25 mouse cellular contexts compared by ENCODE assay signal in the genomic region with DNA sequence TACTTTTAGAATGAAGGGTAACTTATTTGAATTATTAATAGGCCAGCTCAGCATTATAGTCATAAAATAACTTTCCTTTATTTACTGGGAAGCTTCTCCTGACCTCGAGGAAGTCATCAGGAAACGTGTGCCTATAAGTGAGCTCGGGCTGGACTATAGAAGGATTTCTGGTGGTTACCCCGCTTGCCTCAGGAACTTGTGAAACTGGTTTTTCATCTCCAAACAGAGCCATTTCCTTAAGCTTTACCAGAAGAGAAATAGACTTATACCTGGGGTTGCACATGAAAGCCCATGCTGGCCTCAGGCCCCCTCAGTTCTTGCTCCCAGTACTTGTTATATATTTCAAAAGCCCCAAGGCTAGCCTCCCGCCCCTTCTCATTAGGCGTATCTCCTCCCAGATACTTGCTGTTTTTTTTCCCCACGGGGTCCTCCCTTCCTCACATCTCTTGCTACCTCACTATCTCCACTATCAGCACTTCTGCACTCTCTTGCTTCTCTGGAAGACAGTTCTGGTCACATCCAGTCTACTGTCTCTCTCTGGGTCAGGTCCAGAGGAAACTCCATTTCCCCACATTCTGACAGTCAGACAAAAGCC. TPM values are rescaled to one million over a fixed set of nuclear protein-coding genes. Genes with fewer than 3 reads are reported as not detected.
DNase-seq lines count a peak whose midpoint lies in the region; ATAC-seq and TF ChIP-seq lines count a peak whose summit lies in the region.
"Had no signal": no experiment of that assay in that cellular context is flagged by ENCODE, and none has a peak within 500 bp of the region (broad histone marks: within the 10 kb centered on the region; RNA-seq: fewer than 3 reads in every experiment).

No protein-coding gene starts in this region.

- H3K9me3 ChIP-seq in embryonic facial prominence, embryonic 14.5 days (ENCODE audit: control insufficient read depth, low read length): no peaks in the 10 kb centered on the region
- no peaks in the 10 kb centered on the region for H3K9me3 ChIP-seq in embryonic facial prominence, embryonic 10.5 days
- no peaks in the 10 kb centered on the region for H3K9me3 ChIP-seq in limb, embryonic 11.5 days (ENCODE audit: control insufficient read depth, low read length)
- no peaks in the 10 kb centered on the region for H3K9me3 ChIP-seq in limb, embryonic 10.5 days (replicated peaks)
- H3K9me3 ChIP-seq in stomach, postnatal 0 days (ENCODE audit: control insufficient read depth, low read length): no peaks in the 10 kb centered on the region
- H3K9me3 ChIP-seq: embryonic facial prominence, embryonic 12.5 days; hindbrain, embryonic 15.5 days; intestine, embryonic 15.5 days; limb, embryonic 12.5 days; liver, embryonic 15.5 days; midbrain, embryonic 10.5 days had no signal

- WGBS in embryonic facial prominence, embryonic 14.5 days: 67% methylated on average over 7 of the region's 7 CpGs
- WGBS in embryonic facial prominence, embryonic 10.5 days: 75% methylated on average over 7 of the region's 7 CpGs
- WGBS in limb, embryonic 11.5 days: 85% methylated on average over 7 of the region's 7 CpGs
- 84% methylated on average over 7 of the region's 7 CpGs for WGBS in limb, embryonic 10.5 days
- 56% methylated on average over 7 of the region's 7 CpGs for WGBS in stomach, postnatal 0 days

- H3K4me1 ChIP-seq in embryonic facial prominence, embryonic 14.5 days (ENCODE audit: control insufficient read depth, insufficient read depth, low read length): 0 out of 2 replicates have a peak, but pooled peaks cover 4% of the 10 kb centered on the region
- peaks cover 12% of the 10 kb centered on the region for H3K4me1 ChIP-seq in embryonic facial prominence, embryonic 10.5 days
- H3K4me1 ChIP-seq in limb, embryonic 11.5 days (ENCODE audit: control insufficient read depth, insufficient read depth, low read length): no peaks in the 10 kb centered on the region
- peaks cover 23% of the 10 kb centered on the region for H3K4me1 ChIP-seq in limb, embryonic 10.5 days
- H3K4me1 ChIP-seq in stomach, postnatal 0 days (replicated peaks; ENCODE audit: control insufficient read depth, insufficient read depth): 0 out of 2 replicates have a peak, but pooled peaks cover 2% of the 10 kb centered on the region
- H3K4me1 ChIP-seq: liver, embryonic 15.5 days had no signal

- intact Hi-C loops in gastrocnemius, postnatal 36 days (cut with DNase I): no loop called here

- H3K27me3 ChIP-seq in embryonic facial prominence, embryonic 14.5 days (replicated peaks; ENCODE audit: control insufficient read depth, insufficient read depth, low read length): no peaks in the 10 kb centered on the region
- H3K27me3 ChIP-seq in embryonic facial prominence, embryonic 10.5 days (replicated peaks; ENCODE audit: low read depth, poor library complexity, severe bottlenecking): no peaks in the 10 kb centered on the region
- no peaks in the 10 kb centered on the region for H3K27me3 ChIP-seq in limb, embryonic 11.5 days (ENCODE audit: control insufficient read depth, insufficient read depth, low read length)
- H3K27me3 ChIP-seq in limb, embryonic 10.5 days (ENCODE audit: low read depth, poor library complexity, severe bottlenecking): no peaks in the 10 kb centered on the region
- H3K27me3 ChIP-seq in stomach, postnatal 0 days (ENCODE audit: control insufficient read depth, insufficient read depth, low read length): no peaks in the 10 kb centered on the region
- H3K27me3 ChIP-seq: embryonic facial prominence, embryonic 12.5 days; hindbrain, embryonic 15.5 days; intestine, embryonic 15.5 days; limb, embryonic 12.5 days; liver, embryonic 15.5 days had no signal

- no peak for TF ChIP-seq EP300 in stomach, postnatal 0 days (optimal IDR thresholded peaks at IDR 0.05)

- H3K27ac ChIP-seq in embryonic facial prominence, embryonic 14.5 days (replicated peaks; ENCODE audit: low read depth, low read length): no peak overlapping the region
- no peak overlapping the region for H3K27ac ChIP-seq in embryonic facial prominence, embryonic 10.5 days (replicated peaks)
- no peak overlapping the region for H3K27ac ChIP-seq in limb, embryonic 11.5 days (replicated peaks; ENCODE audit: low read depth, low read length)
- H3K27ac ChIP-seq in limb, embryonic 10.5 days: no peak overlapping the region
- H3K27ac ChIP-seq in stomach, postnatal 0 days (replicated peaks): no peak overlapping the region
- H3K27ac ChIP-seq: embryonic facial prominence, embryonic 12.5 days; gastrocnemius, adult 2 months; hindbrain, embryonic 15.5 days; intestine, embryonic 15.5 days; limb, embryonic 12.5 days; liver, embryonic 15.5 days; midbrain, embryonic 10.5 days had no signal

- DNase-seq in embryonic facial prominence, embryonic 14.5 days (ENCODE audit: low spot score): peak; percentile 42
- no peak for DNase-seq in embryonic facial prominence, embryonic 10.5 days (ENCODE audit: low spot score)
- peak; percentile 19 for DNase-seq in limb, embryonic 11.5 days (ENCODE audit: low spot score)
- no peak for DNase-seq in limb, embryonic 10.5 days (ENCODE audit: low spot score)
- peak; percentile 11 for DNase-seq in lung, postnatal 36 days
- no peak for DNase-seq in lung, postnatal 14 days
- peak; percentile 22 for DNase-seq in stomach, postnatal 0 days (ENCODE audit: low spot score)
- no peak for DNase-seq in gastrocnemius, postnatal 36 days
- DNase-seq: adrenal gland, adult 2 months; cerebellum, adult 11-12 months; gastrocnemius, adult 2 months; thymus, postnatal 14 days had no signal

- H3K4me3 ChIP-seq in embryonic facial prominence, embryonic 14.5 days (ENCODE audit: low read depth, low read length): no peak overlapping the region
- no peak overlapping the region for H3K4me3 ChIP-seq in embryonic facial prominence, embryonic 10.5 days
- no peak overlapping the region for H3K4me3 ChIP-seq in limb, embryonic 11.5 days (ENCODE audit: low read depth, low read length)
- H3K4me3 ChIP-seq in limb, embryonic 10.5 days: no peak overlapping the region
- H3K4me3 ChIP-seq in stomach, postnatal 0 days (ENCODE audit: low read depth, low read length): no peak overlapping the region
- H3K4me3 ChIP-seq: embryonic facial prominence, embryonic 12.5 days; erythroblast, embryonic 14.5 days; gastrocnemius, adult 2 months; hindbrain, embryonic 15.5 days; intestine, embryonic 15.5 days; layer of hippocampus, adult 2 months; limb, embryonic 12.5 days; liver, embryonic 15.5 days; midbrain, embryonic 10.5 days had no signal

- no peak overlapping the region for H3K9ac ChIP-seq in embryonic facial prominence, embryonic 14.5 days (ENCODE audit: low read depth, low read length)
- H3K9ac ChIP-seq in limb, embryonic 11.5 days (ENCODE audit: low read length): no peak overlapping the region
- no peak overlapping the region for H3K9ac ChIP-seq in stomach, postnatal 0 days (ENCODE audit: low read length)
- H3K9ac ChIP-seq: embryonic facial prominence, embryonic 12.5 days; hindbrain, embryonic 15.5 days; intestine, embryonic 15.5 days; limb, embryonic 12.5 days; liver, embryonic 15.5 days had no signal

- H3K4me2 ChIP-seq in embryonic facial prominence, embryonic 14.5 days (ENCODE audit: low read depth, low read length): no peak overlapping the region
- H3K4me2 ChIP-seq in limb, embryonic 11.5 days (ENCODE audit: low read depth, severe bottlenecking): no peak overlapping the region
- H3K4me2 ChIP-seq in stomach, postnatal 0 days (replicated peaks; ENCODE audit: low read depth): no peak overlapping the region
- H3K4me2 ChIP-seq: embryonic facial prominence, embryonic 12.5 days; heart, embryonic 11.5 days; hindbrain, embryonic 15.5 days; intestine, embryonic 15.5 days; limb, embryonic 12.5 days; liver, embryonic 15.5 days had no signal

- TF ChIP-seq CTCF in stomach, postnatal 0 days (IDR thresholded peaks at IDR 0.05; ENCODE audit: low read depth): no peak

- 0 out of 2 replicates have a peak, but pooled peaks have one; percentile 23 for ATAC-seq in embryonic facial prominence, embryonic 14.5 days (ENCODE audit: low read depth)
- ATAC-seq in limb, embryonic 11.5 days (ENCODE audit: insufficient number of reproducible peaks, low FRiP score, low TSS enrichment, low read depth): no peak
- no peak for ATAC-seq in stomach, postnatal 0 days (ENCODE audit: low FRiP score, low TSS enrichment)
- ATAC-seq: forebrain, embryonic 14.5 days; intestine, embryonic 15.5 days had no signal

- H3K36me3 ChIP-seq in embryonic facial prominence, embryonic 14.5 days (ENCODE audit: control insufficient read depth, insufficient read depth, low read length): no peaks in the 10 kb centered on the region
- H3K36me3 ChIP-seq in embryonic facial prominence, embryonic 10.5 days (replicated peaks): no peaks in the 10 kb centered on the region
- H3K36me3 ChIP-seq in limb, embryonic 11.5 days (ENCODE audit: control insufficient read depth, insufficient read depth, low read length): no peaks in the 10 kb centered on the region
- H3K36me3 ChIP-seq in limb, embryonic 10.5 days: no peaks in the 10 kb centered on the region
- H3K36me3 ChIP-seq in stomach, postnatal 0 days (ENCODE audit: control insufficient read depth, insufficient read depth, low read length): no peaks in the 10 kb centered on the region
- H3K36me3 ChIP-seq: embryonic facial prominence, embryonic 12.5 days; hindbrain, embryonic 15.5 days; intestine, embryonic 15.5 days; limb, embryonic 12.5 days; liver, embryonic 15.5 days; midbrain, embryonic 10.5 days had no signal

RNA-seq across cellular contexts. Expression of a gene that starts 21.4 kb away (rescaled TPM):
- polyA plus RNA-seq in embryonic facial prominence, embryonic 14.5 days (2014; fragmentation: Nextera tagmentation; extraction: Ambion mirVana): 18.8 and 32.4 TPM in 2 replicates
- 1.8 TPM in 2 replicates for polyA plus RNA-seq in embryonic facial prominence, embryonic 10.5 days (2016; fragmentation: Nextera tagmentation; extraction: Ambion mirVana)
- 1.7 TPM in 2 replicates for polyA plus RNA-seq in limb, embryonic 11.5 days (2014; fragmentation: Nextera tagmentation; extraction: Ambion mirVana)
- polyA plus RNA-seq in limb, embryonic 10.5 days (2016; fragmentation: Nextera tagmentation; extraction: Ambion mirVana): 1.3 and 1.6 TPM in 2 replicates
- 0.39 and 0.40 TPM in 2 replicates for polyA plus RNA-seq in stomach, postnatal 0 days (2015; fragmentation: Nextera tagmentation; extraction: Ambion mirVana)
- 100 to 1,000 TPM in 1 of 2 experiments, 10 to 100 TPM in 1; 96.1 to 134 TPM for total RNA-seq in gastrocnemius, postnatal 36 days (2021)
- total RNA-seq: hematopoietic stem cell, adult 5-6 weeks; neutrophil, adult 5-6 weeks had no signal
- polyA plus RNA-seq: adrenal gland, adult 2 months; erythroblast, embryonic 14.5 days; small intestine, adult 2 months had no signal

Comparison
In these comparisons a context has a peak if more than half of its experiments do, and no peak if none do; other contexts are left out.
1. DNase-seq: peak in embryonic facial prominence, embryonic 14.5 days (single experiment), limb, embryonic 11.5 days (single experiment), lung, postnatal 36 days (single experiment) and stomach, postnatal 0 days (single experiment); none in embryonic facial prominence, embryonic 10.5 days (single experiment), limb, embryonic 10.5 days (single experiment), lung, postnatal 14 days (single experiment) and gastrocnemius, postnatal 36 days (0 of 2).